13 mouse cellular contexts compared by ENCODE assay signal in the genomic region with DNA sequence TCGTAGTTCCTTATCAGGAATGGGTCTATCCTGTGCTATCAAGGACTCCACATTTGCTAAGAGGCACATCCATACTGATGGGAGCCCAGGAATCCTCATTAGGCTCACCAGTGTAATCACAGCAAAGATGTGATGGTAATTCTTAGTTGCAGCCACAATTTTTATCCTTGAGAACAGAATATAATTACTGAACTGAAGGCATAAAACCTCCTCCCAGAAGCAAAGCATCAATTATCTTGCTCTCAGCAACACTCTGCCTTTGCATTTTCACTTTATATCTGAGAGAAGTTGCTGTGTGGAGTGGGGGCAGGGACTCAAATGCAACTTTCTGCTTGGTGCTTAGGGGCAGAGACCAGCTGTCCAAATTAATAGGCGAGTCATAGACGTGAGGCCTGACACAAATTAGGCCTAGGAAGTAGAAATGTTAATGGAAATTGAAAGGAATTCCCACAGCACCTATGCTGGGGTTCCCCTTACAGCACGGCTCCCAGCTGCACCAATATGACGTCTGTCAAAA.
DNase-seq lines count a peak whose midpoint lies in the region; ATAC-seq and TF ChIP-seq lines count a peak whose summit lies in the region.
"Had no signal": no experiment of that assay in that cellular context is flagged by ENCODE, and none has a peak within 500 bp of the region (broad histone marks: within the 10 kb centered on the region; RNA-seq: fewer than 3 reads in every experiment).

No protein-coding gene starts in this region.

- no peak overlapping the region for H3K27ac ChIP-seq in embryonic facial prominence, embryonic 10.5 days (replicated peaks)
- no peak overlapping the region for H3K27ac ChIP-seq in forebrain, embryonic 12.5 days
- H3K27ac ChIP-seq in hindbrain, embryonic 14.5 days, result no peak overlapping the region
- no peak overlapping the region for H3K27ac ChIP-seq in midbrain, postnatal 0 days (ENCODE audit: low read depth, low read length)
- H3K27ac ChIP-seq: liver, embryonic 12.5 days had no signal

- 55% methylated on average over 5 of the region's 5 CpGs for WGBS in embryonic facial prominence, embryonic 10.5 days
- WGBS in forebrain, embryonic 12.5 days, result 63% methylated on average over 5 of the region's 5 CpGs
- 37% methylated on average over 5 of the region's 5 CpGs for WGBS in hindbrain, embryonic 14.5 days
- 52% methylated on average over 5 of the region's 5 CpGs for WGBS in midbrain, postnatal 0 days

- H3K27me3 ChIP-seq in embryonic facial prominence, embryonic 10.5 days (replicated peaks; ENCODE audit: low read depth, poor library complexity, severe bottlenecking), result no peaks in the 10 kb centered on the region
- H3K27me3 ChIP-seq in forebrain, embryonic 12.5 days, result no peaks in the 10 kb centered on the region
- no peaks in the 10 kb centered on the region for H3K27me3 ChIP-seq in hindbrain, embryonic 14.5 days (ENCODE audit: control insufficient read depth, insufficient read depth, low read length)
- H3K27me3 ChIP-seq in midbrain, postnatal 0 days (ENCODE audit: insufficient read depth, low read length), result no peaks in the 10 kb centered on the region
- H3K27me3 ChIP-seq: liver, embryonic 12.5 days had no signal

- H3K36me3 ChIP-seq in embryonic facial prominence, embryonic 10.5 days (replicated peaks), result no peaks in the 10 kb centered on the region
- no peaks in the 10 kb centered on the region for H3K36me3 ChIP-seq in forebrain, embryonic 12.5 days (replicated peaks)
- H3K36me3 ChIP-seq in hindbrain, embryonic 14.5 days (replicated peaks; ENCODE audit: control insufficient read depth, insufficient read depth), result no peaks in the 10 kb centered on the region
- H3K36me3 ChIP-seq in midbrain, postnatal 0 days (ENCODE audit: insufficient read depth, low read length), result no peaks in the 10 kb centered on the region
- H3K36me3 ChIP-seq: liver, embryonic 12.5 days had no signal

- 0 out of 2 replicates have a peak, but pooled peaks cover 4% of the 10 kb centered on the region for H3K4me1 ChIP-seq in embryonic facial prominence, embryonic 10.5 days
- H3K4me1 ChIP-seq in forebrain, embryonic 12.5 days, result no peaks in the 10 kb centered on the region
- H3K4me1 ChIP-seq in hindbrain, embryonic 14.5 days (replicated peaks; ENCODE audit: control insufficient read depth, insufficient read depth, low read length), result no peaks in the 10 kb centered on the region
- no peaks in the 10 kb centered on the region for H3K4me1 ChIP-seq in midbrain, postnatal 0 days (ENCODE audit: insufficient read depth, low read length)
- H3K4me1 ChIP-seq: liver, embryonic 12.5 days had no signal

- H3K4me3 ChIP-seq in embryonic facial prominence, embryonic 10.5 days, result no peak overlapping the region
- no peak overlapping the region for H3K4me3 ChIP-seq in forebrain, embryonic 12.5 days (replicated peaks)
- H3K4me3 ChIP-seq in hindbrain, embryonic 14.5 days (replicated peaks; ENCODE audit: low read length), result no peak overlapping the region
- H3K4me3 ChIP-seq in midbrain, postnatal 0 days (ENCODE audit: low read depth, low read length), result no peak overlapping the region
- H3K4me3 ChIP-seq: liver, embryonic 12.5 days had no signal

- H3K4me2 ChIP-seq in forebrain, embryonic 12.5 days, result no peak overlapping the region
- no peak overlapping the region for H3K4me2 ChIP-seq in hindbrain, embryonic 14.5 days (replicated peaks)
- no peak overlapping the region for H3K4me2 ChIP-seq in midbrain, postnatal 0 days (ENCODE audit: low read depth, low read length, poor library complexity, severe bottlenecking)
- H3K4me2 ChIP-seq: heart, embryonic 11.5 days; liver, embryonic 12.5 days had no signal

- no peak overlapping the region for H3K9ac ChIP-seq in forebrain, embryonic 12.5 days
- no peak overlapping the region for H3K9ac ChIP-seq in hindbrain, embryonic 14.5 days
- no peak overlapping the region for H3K9ac ChIP-seq in midbrain, postnatal 0 days (replicated peaks; ENCODE audit: low read length, poor library complexity, severe bottlenecking)
- H3K9ac ChIP-seq: liver, embryonic 12.5 days had no signal

- TF ChIP-seq CTCF in midbrain, postnatal 0 days (IDR thresholded peaks at IDR 0.05), result no peak

- H3K9me3 ChIP-seq in embryonic facial prominence, embryonic 10.5 days, result no peaks in the 10 kb centered on the region
- no peaks in the 10 kb centered on the region for H3K9me3 ChIP-seq in forebrain, embryonic 12.5 days
- no peaks in the 10 kb centered on the region for H3K9me3 ChIP-seq in hindbrain, embryonic 14.5 days (ENCODE audit: control insufficient read depth, low read length)
- no peaks in the 10 kb centered on the region for H3K9me3 ChIP-seq in midbrain, postnatal 0 days (ENCODE audit: low read length)
- H3K9me3 ChIP-seq: liver, embryonic 12.5 days had no signal

- DNase-seq in embryonic facial prominence, embryonic 10.5 days (ENCODE audit: low spot score), result peak; percentile 20
- peak; percentile 31 for DNase-seq in hindbrain, embryonic 14.5 days (ENCODE audit: low spot score)
- peak; percentile 18 for DNase-seq in midbrain, postnatal 0 days (ENCODE audit: low spot score)
- DNase-seq in adrenal gland, postnatal 36 days, result no peak
- no peak for DNase-seq in left cerebral cortex, adult 11 months (ENCODE audit: low spot score)
- no peak for DNase-seq in cerebellum, adult 11-12 months
- DNase-seq: gastrocnemius, postnatal 25 days; heart, postnatal 36 days; kidney, adult 18-20 months had no signal

- peak; percentile 61 for ATAC-seq in forebrain, embryonic 12.5 days (ENCODE audit: low FRiP score)
- ATAC-seq in hindbrain, embryonic 14.5 days (ENCODE audit: low FRiP score), result peak; percentile 87
- no peak for ATAC-seq in midbrain, postnatal 0 days (ENCODE audit: low FRiP score)
- ATAC-seq: CD4-positive, CD25-positive, alpha-beta regulatory T cell, adult 4 months; liver, embryonic 12.5 days had no signal

Comparison
In these comparisons a context has a peak if more than half of its experiments do, and no peak if none do; other contexts are left out.
1. DNase-seq: peak in embryonic facial prominence, embryonic 10.5 days (single experiment), hindbrain, embryonic 14.5 days (single experiment) and midbrain, postnatal 0 days (single experiment); none in adrenal gland, postnatal 36 days (0 of 2), left cerebral cortex, adult 11 months (single experiment) and cerebellum, adult 11-12 months (single experiment).